Mouse (Mus musculus) hindbrain, embryonic 14.5 days (tissue): ENCODE measurements around the gene Arhgap31. TPM values are rescaled to one million over a fixed set of nuclear protein-coding genes. Genes with fewer than 3 reads are reported as not detected.
A peak's percentile ranks its signal among the peaks of the same experiment; 100 is the strongest.

ENCODE experiments used
- ATAC-seq: fragments of 200-750 bp; cut with Nextera tagmentation; 2 replicates; pipeline ENCODE4 v1.8.0; 2017; ENCODE audit warnings: moderate number of reproducible peaks, mild to moderate bottlenecking, moderate TSS enrichment, moderate library complexity; ENCODE audit not compliant: low FRiP score
- DNase-seq: peaks from one replicate; pipeline ENCODE4 v3.0.0-alpha.2; 2015; ENCODE audit warnings: low spot score
- H3K27ac ChIP-seq: fragments of 300-500 bp; sonication (generic); 2 replicates; pipeline ENCODE4 v1.5.1; 2014; ENCODE audit warnings: mild to moderate bottlenecking, moderate library complexity
- H3K27me3 ChIP-seq: fragments of 300-500 bp; sonication (generic); 2 replicates; pipeline ENCODE4 v1.6.1; 2014; ENCODE audit warnings: mild to moderate bottlenecking, low read length, mixed read lengths; ENCODE audit not compliant: control insufficient read depth, insufficient read depth
- H3K36me3 ChIP-seq: fragments of 300-500 bp; sonication (generic); replicated peaks from 2 replicates; pipeline ENCODE4 v1.6.1; 2014; ENCODE audit not compliant: control insufficient read depth, insufficient read depth
- H3K4me1 ChIP-seq: fragments of 300-500 bp; sonication (generic); replicated peaks from 2 replicates; pipeline ENCODE4 v1.6.1; 2014; ENCODE audit warnings: antibody characterized with exemption, low read length, mixed read lengths; ENCODE audit not compliant: control insufficient read depth, insufficient read depth
- H3K4me2 ChIP-seq: fragments of 300-500 bp; sonication (generic); replicated peaks from 2 replicates; pipeline ENCODE4 v1.6.1; 2014; ENCODE audit warnings: mild to moderate bottlenecking, moderate library complexity
- H3K4me3 ChIP-seq: fragments of 300-500 bp; sonication (generic); replicated peaks from 2 replicates; pipeline ENCODE4 v1.5.1; 2014; ENCODE audit warnings: mild to moderate bottlenecking, low read length
- H3K9ac ChIP-seq: fragments of 300-500 bp; sonication (generic); 2 replicates; pipeline ENCODE4 v1.6.1; 2014
- H3K9me3 ChIP-seq: fragments of 300-500 bp; sonication (generic); 2 replicates; pipeline ENCODE4 v1.6.1; 2016; ENCODE audit warnings: low read length; ENCODE audit not compliant: control insufficient read depth
- WGBS: fragments of 180-500 bp; shearing (Covaris S2); extraction: QIAGEN DNeasy Blood & Tissue Kit; methylation state at CpG from one replicate; pipeline ENCODE4 v1.1.7; 2014; 5-methylcytosine and 5-hydroxymethylcytosine counted together
- polyA plus RNA-seq: library from polyadenylated mRNA; unstranded; fragments of >200 nt; fragmentation: Nextera tagmentation; extraction: Ambion mirVana; gene quantifications from 2 replicates; pipeline ENCODE4 v1.2.1, GENCODE M21; 2014

Gene Arhgap31
- polyA plus RNA-seq, 1 experiment from 2014 or later: 7.8 TPM

GRCm38 (mm10) chr16:38755452-38756176, 42.5 kb upstream of the Arhgap31 start:
- ATAC-seq: no peak
- no peak overlapping the region for H3K4me2 ChIP-seq
- H3K4me3 ChIP-seq: no peak overlapping the region
- H3K9ac ChIP-seq: no peak overlapping the region
- H3K36me3 ChIP-seq: peaks cover 22% of the 10 kb centered on the region
- no peak for DNase-seq
- H3K9me3 ChIP-seq: no peaks in the 10 kb centered on the region
- H3K27ac ChIP-seq: no peak overlapping the region
- H3K27me3 ChIP-seq: no peaks in the 10 kb centered on the region
- 75% methylated on average over 7 of the region's 7 CpGs for WGBS
- H3K4me1 ChIP-seq: no peaks in the 10 kb centered on the region

GRCm38 (mm10) chr16:38753631-38754030, 40.6 kb upstream of the Arhgap31 start:
- no peak overlapping the region for H3K9ac ChIP-seq
- ATAC-seq (no peak), DNase-seq (no peak)
- no peaks in the 10 kb centered on the region for H3K9me3 ChIP-seq
- H3K4me2 ChIP-seq: no peak overlapping the region
- H3K36me3 ChIP-seq: peaks cover 17% of the 10 kb centered on the region; the same call in 1 of the 2 replicates
- no peaks in the 10 kb centered on the region for H3K27me3 ChIP-seq
- 77% methylated on average over 11 of the region's 11 CpGs for WGBS
- no peak overlapping the region for H3K27ac ChIP-seq
- H3K4me3 ChIP-seq: no peak overlapping the region
- no peaks in the 10 kb centered on the region for H3K4me1 ChIP-seq

- no peak for ATAC-seq
- Histone ChIP-seq H3K27ac (no peak overlapping the region), H3K27me3 (no peaks in the 10 kb centered on the region), H3K4me3 (no peak overlapping the region), H3K4me2 (no peak overlapping the region), H3K4me1 (no peaks in the 10 kb centered on the region), H3K9ac (no peak overlapping the region), H3K36me3 (no peaks in the 10 kb centered on the region; the same call in 1 of the 2 replicates), H3K9me3 (no peaks in the 10 kb centered on the region)
- WGBS: 85% methylated on average over 6 of the region's 6 CpGs
- DNase-seq: no peak
Observed at GRCm38 (mm10) chr16:38750803-38751202, 37.7 kb upstream of the Arhgap31 start.

DNA sequence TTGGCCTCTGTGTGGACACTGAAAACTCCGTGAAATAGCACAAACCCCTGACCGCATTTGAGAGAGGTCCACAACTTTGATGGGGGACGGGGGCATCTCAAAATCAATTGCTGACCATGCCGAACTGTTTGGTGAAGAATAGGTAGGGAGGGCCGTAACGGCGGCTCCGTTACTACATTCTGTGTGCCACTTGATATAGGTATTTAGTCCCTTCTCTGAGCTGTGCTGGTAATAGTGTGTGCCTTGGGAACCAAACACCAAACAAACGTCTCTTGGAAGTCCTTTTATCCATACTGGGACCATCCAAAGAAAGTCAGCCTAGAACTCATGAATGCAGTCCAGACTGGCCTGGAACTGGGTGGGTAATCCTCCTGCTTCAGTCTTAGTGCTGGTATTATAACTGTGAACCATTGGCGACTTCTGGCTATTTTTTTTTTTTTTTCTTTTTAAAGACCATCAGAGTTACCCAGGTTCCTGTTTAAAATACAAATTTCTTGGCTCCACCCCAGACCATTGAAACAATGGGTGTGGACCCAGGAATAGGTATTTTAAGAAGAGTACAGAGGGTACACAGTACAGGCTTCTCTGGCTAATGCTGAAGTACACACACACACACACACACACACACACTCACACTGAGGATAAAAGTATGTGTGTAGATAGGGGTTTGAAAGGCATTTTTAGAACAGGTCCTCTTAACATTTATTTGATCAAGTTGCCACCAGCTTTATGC, 31.0 kb upstream of the Arhgap31 start:
- no peak overlapping the region for H3K4me3 ChIP-seq
- ATAC-seq (no peak), DNase-seq (no peak)
- H3K9me3 ChIP-seq: no peaks in the 10 kb centered on the region
- WGBS: 85% methylated on average over 10 of the region's 10 CpGs
- no peak overlapping the region for H3K9ac ChIP-seq
- no peak overlapping the region for H3K4me2 ChIP-seq
- no peak overlapping the region for H3K27ac ChIP-seq
- no peaks in the 10 kb centered on the region for H3K36me3 ChIP-seq
- H3K4me1 ChIP-seq: peaks cover 6% of the 10 kb centered on the region; the same call in 1 of the 2 replicates
- H3K27me3 ChIP-seq: no peaks in the 10 kb centered on the region

DNA sequence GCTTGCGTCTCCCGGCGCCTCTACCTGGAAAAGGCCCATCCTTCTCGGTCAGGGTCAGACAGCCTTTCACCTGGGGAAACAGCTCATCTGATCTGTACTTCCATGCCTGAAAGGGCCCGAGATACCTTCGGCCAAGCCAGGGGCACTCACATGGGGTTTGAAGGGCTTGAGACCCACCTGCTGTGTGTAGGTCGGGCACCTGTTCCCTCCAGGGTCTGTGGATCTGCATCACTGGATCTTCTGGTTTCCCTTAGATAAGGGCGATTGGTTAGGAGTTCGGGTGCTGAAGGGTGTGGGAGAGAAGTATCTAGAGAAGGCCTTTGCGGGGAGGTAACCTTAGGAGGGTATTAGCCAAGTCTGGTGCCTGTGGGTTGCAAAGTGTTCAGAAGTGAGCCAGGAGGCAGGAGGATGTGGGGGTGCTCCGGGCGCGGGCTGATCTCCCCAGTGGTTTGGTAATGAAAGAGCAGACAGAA, 29.6 kb upstream of the Arhgap31 start:
- WGBS: 0% methylated on average over 13 of the region's 13 CpGs
- H3K4me1 ChIP-seq: peaks cover 6% of the 10 kb centered on the region; the same call in 1 of the 2 replicates
- DNase-seq (peak; percentile 28), ATAC-seq (peak; percentile 64)
- H3K27me3 ChIP-seq: no peaks in the 10 kb centered on the region
- H3K4me2 ChIP-seq: peak overlapping the region; percentile 68
- H3K9ac ChIP-seq: peak overlapping the region; percentile 91
- peak overlapping the region; percentile 84 for H3K27ac ChIP-seq
- H3K36me3 ChIP-seq: no peaks in the 10 kb centered on the region
- no peaks in the 10 kb centered on the region for H3K9me3 ChIP-seq
- H3K4me3 ChIP-seq: peak overlapping the region; percentile 82

DNA sequence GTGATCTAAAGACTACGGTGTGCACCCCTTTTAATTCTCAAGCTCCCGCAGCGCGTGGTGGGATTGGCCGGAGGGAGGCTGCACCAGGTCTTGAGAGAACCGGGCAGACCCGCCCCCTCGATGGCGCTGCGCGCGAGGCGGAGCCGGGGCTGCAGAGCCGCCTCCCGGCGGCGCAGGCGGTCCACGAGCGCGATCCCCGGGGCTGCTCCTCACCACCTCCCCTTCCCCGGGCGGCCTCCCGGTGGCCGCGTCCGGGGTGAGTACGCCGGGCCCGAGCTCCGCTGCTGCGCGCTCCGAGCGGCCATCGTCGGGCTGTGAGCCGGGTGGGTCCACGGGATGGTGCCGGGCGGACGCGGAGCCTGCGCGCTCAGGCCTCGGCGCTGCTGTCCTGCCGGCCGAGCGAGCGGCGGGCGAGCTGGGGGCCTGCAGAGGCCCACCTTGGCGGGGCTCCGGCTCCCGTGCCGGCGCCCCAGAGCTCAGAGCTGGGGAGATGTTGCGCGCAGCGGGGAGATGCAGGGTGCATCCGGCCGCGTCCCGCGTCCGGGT, 29.1 kb upstream of the Arhgap31 start, which contains the start of gene B4galt4:
Gene B4galt4 (plus strand): TSS at position 152 of the 546 bp plus-strand sequence.
- peaks cover 6% of the 10 kb centered on the region; the same call in 1 of the 2 replicates for H3K4me1 ChIP-seq
- no peaks in the 10 kb centered on the region for H3K27me3 ChIP-seq
- H3K9ac ChIP-seq: peak within 1 kb of the TSS; percentile 91
- H3K4me3 ChIP-seq: peak within 1 kb of the TSS; percentile 82
- peak; percentile 94 for ATAC-seq
- H3K9me3 ChIP-seq: no peaks in the 10 kb centered on the region
- WGBS: under 1% methylated on average over 58 of the region's 69 CpGs
- peak within 1 kb of the TSS; percentile 68 for H3K4me2 ChIP-seq
- H3K36me3 ChIP-seq: no peaks in the 10 kb centered on the region
- peak within 1 kb of the TSS; percentile 84 for H3K27ac ChIP-seq
- DNase-seq: peak; percentile 71

DNA sequence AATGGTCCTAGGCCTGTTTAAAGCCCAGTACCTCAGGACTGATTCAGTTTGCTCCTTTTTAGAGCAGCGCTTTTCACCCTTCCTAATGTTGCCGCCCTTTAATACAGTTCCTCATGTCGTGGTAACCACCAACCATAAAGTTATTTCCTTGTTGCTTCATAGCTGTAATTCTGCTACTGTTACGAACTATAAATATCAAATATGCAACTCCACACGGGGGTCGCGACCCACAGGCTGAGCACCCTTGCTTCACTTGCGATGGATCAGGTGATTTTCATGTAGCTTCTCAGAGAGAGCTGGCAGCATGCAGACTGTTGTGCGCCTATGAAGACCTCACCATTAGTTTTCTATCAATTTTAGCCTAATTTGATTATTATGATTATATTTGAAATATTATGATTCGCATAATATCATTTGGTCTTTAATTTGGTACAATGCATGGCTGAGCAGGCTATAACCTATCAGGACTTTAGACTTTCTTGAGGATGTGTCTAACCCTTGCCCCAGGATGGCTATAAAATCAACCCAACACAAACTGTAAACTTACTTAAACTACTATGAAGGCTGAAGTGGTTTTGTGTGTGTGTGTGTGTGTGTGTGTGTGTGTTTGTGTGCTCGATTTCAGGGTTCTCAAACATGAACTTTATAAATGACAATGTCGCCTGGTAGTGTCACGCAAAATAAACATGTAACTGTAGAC, 28.3 kb upstream of the Arhgap31 start:
- Histone ChIP-seq H3K27me3 (no peaks in the 10 kb centered on the region), H3K9ac (peak overlapping the region; percentile 91), H3K4me2 (peak overlapping the region; percentile 68), H3K36me3 (no peaks in the 10 kb centered on the region), H3K4me1 (peaks cover 6% of the 10 kb centered on the region; the same call in 1 of the 2 replicates), H3K27ac (no peak overlapping the region), H3K4me3 (peak overlapping the region; percentile 82), H3K9me3 (no peaks in the 10 kb centered on the region)
- ATAC-seq: 0 out of 2 replicates have a peak, but pooled peaks have one; percentile 1
- no peak for DNase-seq
- WGBS: 85% methylated on average over 13 of the region's 13 CpGs

DNA sequence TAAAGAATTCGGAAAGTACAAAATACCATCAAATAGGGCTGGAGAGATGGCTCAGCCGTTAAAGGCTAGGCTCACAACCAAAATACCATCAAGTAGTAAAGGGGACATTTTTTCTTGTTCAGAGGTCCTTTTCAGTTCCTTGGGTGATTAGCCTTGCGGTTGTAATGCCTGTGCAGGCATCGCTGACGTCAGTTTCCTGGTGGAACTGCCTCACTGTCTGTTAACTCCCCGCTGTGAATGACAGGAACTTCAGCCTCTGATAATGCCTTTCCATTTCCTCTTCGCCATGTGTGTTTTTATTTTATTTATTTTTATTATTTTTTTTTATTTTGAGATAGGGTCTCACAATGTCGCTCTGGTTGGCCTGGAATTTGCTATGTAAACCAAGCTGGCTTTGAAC, 17.8 kb upstream of the Arhgap31 start:
- ATAC-seq: no peak
- Histone ChIP-seq H3K36me3 (no peaks in the 10 kb centered on the region), H3K9me3 (no peaks in the 10 kb centered on the region), H3K27me3 (no peaks in the 10 kb centered on the region), H3K4me1 (no peaks in the 10 kb centered on the region), H3K27ac (no peak overlapping the region), H3K9ac (no peak overlapping the region), H3K4me2 (no peak overlapping the region), H3K4me3 (no peak overlapping the region)
- 65% methylated on average over 8 of the region's 8 CpGs for WGBS
- no peak for DNase-seq
